Mouse (Mus musculus): Measurements from ENCODE around the gene Smyd4. TPM values are rescaled to one million over a fixed set of nuclear protein-coding genes. Genes with fewer than 3 reads are reported as not detected.
A peak's percentile ranks its signal among the peaks of the same experiment; 100 is the strongest.

Gene Smyd4
- polyA plus RNA-seq, 1 experiment from 2014 or later, result 13.8 TPM

DNA sequence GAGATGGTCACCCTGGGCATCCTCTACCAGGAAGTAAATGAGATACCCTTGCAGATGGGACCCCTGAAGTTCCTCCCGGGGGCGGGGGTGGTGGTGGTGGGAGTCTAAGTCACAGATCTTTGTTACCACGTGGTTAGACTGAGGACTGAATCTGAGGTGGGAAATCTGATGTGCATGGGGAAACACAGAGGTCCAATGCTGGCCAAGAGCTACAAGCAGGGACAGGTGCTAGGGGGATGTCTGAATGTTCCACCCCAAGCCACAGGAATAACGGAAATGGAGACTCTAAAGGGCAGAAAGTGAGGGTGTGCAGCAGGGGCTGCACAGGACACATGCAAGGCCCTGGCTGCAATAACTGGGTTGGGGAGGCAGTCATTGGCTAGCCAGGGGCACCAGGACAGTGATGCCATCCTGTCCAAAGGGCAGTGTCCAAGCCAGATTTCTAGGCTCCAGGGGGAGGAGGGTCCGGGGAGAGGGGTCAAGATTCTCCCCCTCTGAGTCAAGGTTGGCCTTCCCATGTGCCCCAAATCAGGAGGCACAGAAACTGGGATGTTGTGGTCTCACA lies 72.7 kb downstream of the Smyd4 start:
- Histone ChIP-seq H3K9me3 (ENCODE audit: control insufficient read depth, low read length) (no peaks in the 10 kb centered on the region), H3K4me3 (ENCODE audit: control insufficient read depth in 1 of 2, insufficient read depth in 1 of 2, low read depth in 1 of 2, low read length in 2 of 2) (no peak overlapping the region), H3K4me1 (ENCODE audit: control insufficient read depth in 2 of 2, insufficient read depth in 2 of 2, low read length in 2 of 2) (peaks cover 4 to 8% of the 10 kb centered on the region in 2 experiments; a peak in 1 of 4 replicates), H3K36me3 (ENCODE audit: control insufficient read depth, insufficient read depth, low read length) (no peaks in the 10 kb centered on the region), H3K27me3 (ENCODE audit: control insufficient read depth, insufficient read depth, low read length) (no peaks in the 10 kb centered on the region), H3K9ac (ENCODE audit: low read length) (no peak overlapping the region), H3K27ac (replicated peaks in 1 of 2; ENCODE audit: control insufficient read depth in 1 of 2, insufficient read depth in 1 of 2, low read depth in 2 of 2, low read length in 2 of 2) (no peak overlapping the region), H3K4me2 (ENCODE audit: low read length) (no peak overlapping the region)
- no peak for ATAC-seq (ENCODE audit: insufficient number of reproducible peaks, insufficient read depth, low FRiP score, low read depth)
- 68% methylated on average over 5 of the region's 5 CpGs for WGBS

DNA sequence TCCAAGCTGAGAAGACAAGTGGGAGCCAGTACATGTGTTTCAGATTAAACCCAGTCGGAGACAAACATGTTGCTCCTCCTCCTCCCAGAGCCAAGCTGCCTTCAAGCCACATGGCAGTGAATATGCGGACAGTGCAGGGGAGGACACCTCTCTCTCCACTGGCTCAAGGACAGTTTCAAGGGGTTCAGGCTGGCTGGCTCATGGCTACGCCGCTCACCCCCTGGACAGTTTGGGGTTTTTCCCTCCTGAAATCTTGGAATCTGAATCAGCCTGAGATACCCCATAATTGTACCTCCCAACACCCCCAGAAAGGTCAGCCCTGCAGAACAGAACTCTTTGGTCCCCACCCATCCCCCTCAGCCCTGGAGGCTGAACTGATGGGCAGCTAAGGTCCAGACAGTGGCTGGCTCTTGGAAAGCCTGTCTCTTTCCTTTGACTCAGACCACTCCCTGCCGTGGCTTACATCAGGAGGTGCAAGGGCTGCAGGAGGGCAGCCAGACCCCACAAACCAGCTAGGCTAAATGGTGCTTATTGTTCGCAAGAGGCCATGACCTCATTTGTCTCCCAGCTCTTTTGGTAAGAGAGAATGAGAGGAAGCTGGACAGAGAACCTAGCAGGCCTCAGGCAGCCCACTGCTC lies 73.3 kb downstream of the Smyd4 start:
- no peak overlapping the region for H3K27ac ChIP-seq (replicated peaks in 1 of 2; ENCODE audit: control insufficient read depth in 1 of 2, insufficient read depth in 1 of 2, low read depth in 2 of 2, low read length in 2 of 2)
- no peaks in the 10 kb centered on the region for H3K27me3 ChIP-seq (ENCODE audit: control insufficient read depth, insufficient read depth, low read length)
- peak overlapping the region; percentile 22 to 40 for H3K4me3 ChIP-seq (ENCODE audit: control insufficient read depth in 1 of 2, insufficient read depth in 1 of 2, low read depth in 1 of 2, low read length in 2 of 2)
- H3K4me1 ChIP-seq (ENCODE audit: control insufficient read depth in 2 of 2, insufficient read depth in 2 of 2, low read length in 2 of 2), result peaks cover 4 to 8% of the 10 kb centered on the region in 2 experiments; a peak in 1 of 4 replicates
- H3K36me3 ChIP-seq (ENCODE audit: control insufficient read depth, insufficient read depth, low read length), result no peaks in the 10 kb centered on the region
- H3K9ac ChIP-seq (ENCODE audit: low read length), result peak overlapping the region; percentile 54; the same call in 1 of the 2 replicates
- no peak for ATAC-seq (ENCODE audit: insufficient number of reproducible peaks, insufficient read depth, low FRiP score, low read depth)
- H3K9me3 ChIP-seq (ENCODE audit: control insufficient read depth, low read length), result no peaks in the 10 kb centered on the region
- peak overlapping the region; percentile 38 for H3K4me2 ChIP-seq (ENCODE audit: low read length)
- WGBS, result 53% methylated on average over 6 of the region's 6 CpGs

DNA sequence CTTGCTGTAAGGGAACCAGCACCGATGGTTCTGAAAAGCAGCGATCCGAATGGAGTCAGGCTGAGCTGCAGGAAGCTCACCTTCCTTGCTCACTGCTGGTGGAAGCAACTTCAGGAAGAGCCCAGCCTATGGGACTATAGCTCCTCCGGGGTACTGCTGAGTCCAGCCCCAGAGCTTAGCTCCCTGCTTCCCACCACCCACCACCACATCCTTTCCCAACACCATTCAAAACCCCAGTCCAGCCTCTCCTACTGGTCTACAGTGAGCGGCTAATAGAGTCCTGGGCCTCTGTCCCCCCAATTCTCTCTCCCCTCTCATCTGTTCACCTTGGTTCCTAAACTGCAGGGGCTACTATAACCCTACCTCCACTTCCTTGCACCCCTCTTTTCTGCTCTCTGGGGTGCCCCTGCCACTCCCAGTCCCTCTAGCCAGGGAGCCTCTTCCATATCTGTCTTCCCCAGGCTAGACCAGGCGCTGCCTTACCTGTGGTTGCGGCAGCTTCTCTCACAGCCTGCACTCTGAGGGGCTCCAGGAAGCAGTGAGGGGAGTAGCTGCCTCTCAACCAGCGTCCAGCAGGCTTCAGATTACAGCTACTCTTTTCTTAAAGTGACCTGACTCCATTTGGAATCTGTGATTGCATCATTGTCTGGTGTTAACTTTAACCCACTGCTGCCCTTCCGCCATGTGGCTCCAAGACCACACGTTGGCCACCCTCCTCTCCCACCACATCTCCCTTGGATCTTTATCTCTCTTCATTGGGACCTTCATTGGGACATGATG lies 74.0 kb downstream of the Smyd4 start, which contains the start of gene Serpinf1:
Gene Serpinf1 (minus strand): TSS at position 689 of the 780 bp plus-strand sequence.
- no peaks in the 10 kb centered on the region for H3K36me3 ChIP-seq (ENCODE audit: control insufficient read depth, insufficient read depth, low read length)
- no peaks in the 10 kb centered on the region for H3K9me3 ChIP-seq (ENCODE audit: control insufficient read depth, low read length)
- WGBS, result 46% methylated on average over 10 of the region's 10 CpGs
- no peak for ATAC-seq (ENCODE audit: insufficient number of reproducible peaks, insufficient read depth, low FRiP score, low read depth)
- peak within 1 kb of the TSS; percentile 22 to 40 for H3K4me3 ChIP-seq (ENCODE audit: control insufficient read depth in 1 of 2, insufficient read depth in 1 of 2, low read depth in 1 of 2, low read length in 2 of 2)
- H3K27me3 ChIP-seq (ENCODE audit: control insufficient read depth, insufficient read depth, low read length), result no peaks in the 10 kb centered on the region
- peak within 1 kb of the TSS; percentile 38 for H3K4me2 ChIP-seq (ENCODE audit: low read length)
- peaks cover 4 to 8% of the 10 kb centered on the region in 2 experiments; a peak in 1 of 4 replicates for H3K4me1 ChIP-seq (ENCODE audit: control insufficient read depth in 2 of 2, insufficient read depth in 2 of 2, low read length in 2 of 2)
- peak within 1 kb of the TSS; percentile 54 for H3K9ac ChIP-seq (ENCODE audit: low read length)
- H3K27ac ChIP-seq (replicated peaks in 1 of 2; ENCODE audit: control insufficient read depth in 1 of 2, insufficient read depth in 1 of 2, low read depth in 2 of 2, low read length in 2 of 2), result no peak within 1 kb of the TSS

DNA sequence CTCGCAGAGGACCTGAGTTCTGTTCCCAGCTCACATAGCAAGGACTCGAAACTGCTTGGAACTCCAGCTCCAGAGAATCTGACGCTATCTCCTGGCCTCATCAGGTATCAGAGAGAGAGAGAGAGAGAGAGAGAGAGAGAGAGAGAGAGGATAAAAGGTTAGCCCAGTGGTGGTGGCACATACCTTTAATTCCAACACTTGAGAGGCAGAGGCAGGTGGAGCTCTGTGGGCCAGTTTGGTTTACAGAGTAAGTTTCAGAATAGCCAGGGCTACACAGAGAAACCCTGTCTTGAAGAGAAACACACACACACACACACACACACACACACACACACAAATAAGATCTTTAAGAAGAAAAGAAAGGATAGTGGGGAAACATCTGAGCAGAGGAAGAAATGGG lies 74.9 kb downstream of the Smyd4 start:
- Histone ChIP-seq H3K27me3 (ENCODE audit: control insufficient read depth, insufficient read depth, low read length) (no peaks in the 10 kb centered on the region), H3K4me2 (ENCODE audit: low read length) (no peak overlapping the region), H3K4me1 (ENCODE audit: control insufficient read depth in 2 of 2, insufficient read depth in 2 of 2, low read length in 2 of 2) (peaks cover 4 to 8% of the 10 kb centered on the region in 2 experiments; a peak in 1 of 4 replicates), H3K9me3 (ENCODE audit: control insufficient read depth, low read length) (no peaks in the 10 kb centered on the region), H3K36me3 (ENCODE audit: control insufficient read depth, insufficient read depth, low read length) (no peaks in the 10 kb centered on the region), H3K27ac (replicated peaks in 1 of 2; ENCODE audit: control insufficient read depth in 1 of 2, insufficient read depth in 1 of 2, low read depth in 2 of 2, low read length in 2 of 2) (no peak overlapping the region), H3K9ac (ENCODE audit: low read length) (no peak overlapping the region), H3K4me3 (ENCODE audit: control insufficient read depth in 1 of 2, insufficient read depth in 1 of 2, low read depth in 1 of 2, low read length in 2 of 2) (no peak overlapping the region)
- WGBS, result 84% methylated on average over 3 of the region's 3 CpGs
- no peak for ATAC-seq (ENCODE audit: insufficient number of reproducible peaks, insufficient read depth, low FRiP score, low read depth)

DNA sequence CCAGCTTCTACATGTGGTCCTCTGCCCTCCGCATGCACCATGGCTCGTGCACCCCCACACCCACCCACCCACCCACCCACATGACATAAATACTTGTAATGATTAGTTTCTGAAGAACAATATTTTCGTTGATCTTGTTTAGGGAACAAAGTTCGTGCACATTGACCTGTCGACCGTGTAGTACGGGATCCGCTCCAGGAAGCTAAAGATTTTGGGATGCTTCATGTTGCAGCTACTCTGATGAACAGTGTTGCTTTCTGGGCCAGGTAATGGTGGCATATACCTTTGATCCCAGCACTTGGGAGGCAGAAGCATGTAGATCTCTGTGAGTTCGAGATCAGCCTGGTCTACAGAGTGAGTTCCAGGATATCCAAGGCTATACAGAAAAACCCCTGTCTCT lies 75.8 kb downstream of the Smyd4 start:
- no peaks in the 10 kb centered on the region for H3K36me3 ChIP-seq (ENCODE audit: control insufficient read depth, insufficient read depth, low read length)
- ATAC-seq (ENCODE audit: insufficient number of reproducible peaks, insufficient read depth, low FRiP score, low read depth), result no peak
- no peak overlapping the region for H3K9ac ChIP-seq (ENCODE audit: low read length)
- WGBS, result 86% methylated on average over 9 of the region's 9 CpGs
- no peak overlapping the region for H3K4me2 ChIP-seq (ENCODE audit: low read length)
- no peak overlapping the region for H3K4me3 ChIP-seq (ENCODE audit: control insufficient read depth in 1 of 2, insufficient read depth in 1 of 2, low read depth in 1 of 2, low read length in 2 of 2)
- no peak overlapping the region for H3K27ac ChIP-seq (replicated peaks in 1 of 2; ENCODE audit: control insufficient read depth in 1 of 2, insufficient read depth in 1 of 2, low read depth in 2 of 2, low read length in 2 of 2)
- peaks cover 4 to 8% of the 10 kb centered on the region in 2 experiments; a peak in 1 of 4 replicates for H3K4me1 ChIP-seq (ENCODE audit: control insufficient read depth in 2 of 2, insufficient read depth in 2 of 2, low read length in 2 of 2)
- H3K9me3 ChIP-seq (ENCODE audit: control insufficient read depth, low read length), result no peaks in the 10 kb centered on the region
- no peaks in the 10 kb centered on the region for H3K27me3 ChIP-seq (ENCODE audit: control insufficient read depth, insufficient read depth, low read length)

DNA sequence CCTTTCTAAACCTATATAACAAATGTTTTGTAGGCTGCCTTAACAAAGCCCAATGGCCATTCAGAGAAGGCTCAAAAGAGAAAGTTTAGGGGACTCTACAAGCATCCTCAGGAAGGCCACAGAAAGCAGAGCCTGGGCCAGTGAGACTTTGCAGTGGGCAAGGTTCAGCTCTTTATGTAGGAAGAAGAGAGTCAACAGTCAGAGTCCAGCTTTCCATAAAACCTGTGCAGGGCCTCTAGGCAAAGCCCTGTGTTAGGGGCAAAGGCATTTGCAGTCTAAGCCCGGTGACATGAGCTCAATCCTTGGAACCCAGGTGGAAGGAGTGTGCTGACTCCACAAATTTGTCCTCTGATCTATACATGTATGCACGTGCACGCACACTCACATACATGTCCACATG lies 76.2 kb downstream of the Smyd4 start:
- no peak for ATAC-seq (ENCODE audit: insufficient number of reproducible peaks, insufficient read depth, low FRiP score, low read depth)
- no peaks in the 10 kb centered on the region for H3K27me3 ChIP-seq (ENCODE audit: control insufficient read depth, insufficient read depth, low read length)
- peaks cover 4 to 8% of the 10 kb centered on the region in 2 experiments; a peak in 1 of 4 replicates for H3K4me1 ChIP-seq (ENCODE audit: control insufficient read depth in 2 of 2, insufficient read depth in 2 of 2, low read length in 2 of 2)
- H3K9ac ChIP-seq (ENCODE audit: low read length), result no peak overlapping the region
- H3K36me3 ChIP-seq (ENCODE audit: control insufficient read depth, insufficient read depth, low read length), result no peaks in the 10 kb centered on the region
- H3K4me3 ChIP-seq (ENCODE audit: control insufficient read depth in 1 of 2, insufficient read depth in 1 of 2, low read depth in 1 of 2, low read length in 2 of 2), result no peak overlapping the region
- H3K4me2 ChIP-seq (ENCODE audit: low read length), result no peak overlapping the region
- no peak overlapping the region for H3K27ac ChIP-seq (replicated peaks in 1 of 2; ENCODE audit: control insufficient read depth in 1 of 2, insufficient read depth in 1 of 2, low read depth in 2 of 2, low read length in 2 of 2)
- 87% methylated on average over 3 of the region's 3 CpGs for WGBS
- H3K9me3 ChIP-seq (ENCODE audit: control insufficient read depth, low read length), result no peaks in the 10 kb centered on the region

DNA sequence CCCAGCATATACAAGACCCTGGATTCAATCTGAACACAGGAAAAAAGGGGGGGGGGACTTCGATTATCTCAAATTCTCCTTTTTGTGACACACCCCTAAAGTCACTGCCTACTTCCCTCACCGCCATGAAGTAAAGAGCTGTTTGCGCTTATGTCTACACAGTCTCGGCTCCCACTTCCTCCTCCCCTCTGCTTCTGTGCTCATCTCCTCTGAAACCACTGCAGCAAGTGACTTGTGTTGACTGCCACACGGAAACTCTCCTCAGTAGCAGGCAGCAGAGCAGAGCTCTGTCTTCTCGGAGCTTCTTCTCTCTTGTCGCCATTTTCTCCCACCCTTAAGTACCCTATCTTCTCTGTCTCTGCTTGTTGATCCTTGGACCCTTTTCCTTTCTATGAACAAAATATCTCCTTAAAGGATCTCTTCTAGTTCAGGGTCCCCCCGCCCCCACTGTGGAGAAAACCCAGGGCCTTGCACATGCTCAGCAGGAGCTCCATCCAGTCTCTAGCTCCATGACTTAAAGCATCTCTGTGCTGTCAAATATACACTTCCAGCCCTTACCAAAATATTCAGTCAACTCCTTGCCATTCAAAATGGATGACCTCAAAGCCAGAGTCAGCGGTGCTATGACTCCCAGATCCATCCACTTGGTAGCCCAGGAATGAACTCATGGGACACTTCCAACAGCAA lies 80.9 kb downstream of the Smyd4 start:
- H3K36me3 ChIP-seq (ENCODE audit: control insufficient read depth, insufficient read depth, low read length), result no peaks in the 10 kb centered on the region

More for the DNA sequence above, 80.9 kb downstream of the Smyd4 start:
- Histone ChIP-seq H3K4me3 (ENCODE audit: control insufficient read depth in 1 of 2, insufficient read depth in 1 of 2, low read depth in 1 of 2, low read length in 2 of 2) (no peak overlapping the region), H3K27ac (replicated peaks in 1 of 2; ENCODE audit: control insufficient read depth in 1 of 2, insufficient read depth in 1 of 2, low read depth in 2 of 2, low read length in 2 of 2) (no peak overlapping the region), H3K4me1 (ENCODE audit: control insufficient read depth in 2 of 2, insufficient read depth in 2 of 2, low read length in 2 of 2) (no peaks in the 10 kb centered on the region), H3K4me2 (ENCODE audit: low read length) (no peak overlapping the region), H3K27me3 (ENCODE audit: control insufficient read depth, insufficient read depth, low read length) (no peaks in the 10 kb centered on the region), H3K9ac (ENCODE audit: low read length) (no peak overlapping the region), H3K9me3 (ENCODE audit: control insufficient read depth, low read length) (peaks cover 1% of the 10 kb centered on the region; the same call in 1 of the 2 replicates)
- WGBS, result 79% methylated on average over 9 of the region's 9 CpGs
- ATAC-seq (ENCODE audit: insufficient number of reproducible peaks, insufficient read depth, low FRiP score, low read depth), result no peak
